Comparison of ENCODE assay signal across 11 mouse cellular contexts in genomic region chr11:52370135-52370452, GRCm38 (mm10). TPM values are rescaled to one million over a fixed set of nuclear protein-coding genes. Genes with fewer than 3 reads are reported as not detected.
DNase-seq lines count a peak whose midpoint lies in the region; ATAC-seq and TF ChIP-seq lines count a peak whose summit lies in the region.
"Had no signal": no experiment of that assay in that cellular context is flagged by ENCODE, and none has a peak within 500 bp of the region (broad histone marks: within the 10 kb centered on the region; RNA-seq: fewer than 3 reads in every experiment).

No protein-coding gene starts in this region.

- no peak for DNase-seq in kidney, adult 2 months
- DNase-seq in kidney, postnatal 25 days: no peak
- no peak for DNase-seq in neural tube, embryonic 10.5 days (ENCODE audit: extremely low spot score, low spot score)
- no peak for DNase-seq in hindbrain, postnatal 0 days (ENCODE audit: low spot score)
- DNase-seq in adipocyte (ENCODE audit: low spot score): no peak
- no peak for DNase-seq in B cell, adult 2 months
- DNase-seq: gastrocnemius, postnatal 10 days; liver, embryonic 13.5 days; thymus, postnatal 36 days had no signal

- H3K9ac ChIP-seq in neural tube, embryonic 13.5 days: no peak overlapping the region
- H3K9ac ChIP-seq in hindbrain, postnatal 0 days (replicated peaks; ENCODE audit: low read length): no peak overlapping the region
- H3K9ac ChIP-seq: liver, embryonic 13.5 days had no signal

- no peaks in the 10 kb centered on the region for H3K27me3 ChIP-seq in kidney, adult 2 months (replicated peaks; ENCODE audit: control insufficient read depth, insufficient read depth, low read length)
- H3K27me3 ChIP-seq in neural tube, embryonic 13.5 days: no peaks in the 10 kb centered on the region
- no peaks in the 10 kb centered on the region for H3K27me3 ChIP-seq in hindbrain, postnatal 0 days (ENCODE audit: insufficient read depth, low read length)
- H3K27me3 ChIP-seq: liver, embryonic 13.5 days had no signal

- no peak overlapping the region for H3K4me3 ChIP-seq in kidney, adult 2 months (ENCODE audit: insufficient read depth, low read depth, low read length)
- H3K4me3 ChIP-seq in neural tube, embryonic 13.5 days: no peak overlapping the region
- no peak overlapping the region for H3K4me3 ChIP-seq in hindbrain, postnatal 0 days (ENCODE audit: low read length)
- H3K4me3 ChIP-seq: liver, embryonic 13.5 days; myocyte had no signal

- WGBS in kidney, adult 2 months: 98% methylated on average over 2 of the region's 2 CpGs
- WGBS in neural tube, embryonic 13.5 days: 98% methylated on average over 2 of the region's 2 CpGs
- 84% methylated on average over 2 of the region's 2 CpGs for WGBS in hindbrain, postnatal 0 days

- H3K9me3 ChIP-seq in neural tube, embryonic 13.5 days: no peaks in the 10 kb centered on the region
- H3K9me3 ChIP-seq in hindbrain, postnatal 0 days (ENCODE audit: low read length): no peaks in the 10 kb centered on the region
- H3K9me3 ChIP-seq: liver, embryonic 13.5 days had no signal

- H3K4me1 ChIP-seq in kidney, adult 2 months (ENCODE audit: control insufficient read depth, insufficient read depth, low read length): peaks cover 28% of the 10 kb centered on the region
- peaks cover 42% of the 10 kb centered on the region for H3K4me1 ChIP-seq in neural tube, embryonic 13.5 days (replicated peaks)
- H3K4me1 ChIP-seq in hindbrain, postnatal 0 days (ENCODE audit: insufficient read depth, low read length): peaks cover 1% of the 10 kb centered on the region; the same call in 1 of the 2 replicates

- H3K4me2 ChIP-seq in neural tube, embryonic 13.5 days: no peak overlapping the region
- H3K4me2 ChIP-seq in hindbrain, postnatal 0 days (ENCODE audit: low read depth, low read length): no peak overlapping the region
- H3K4me2 ChIP-seq: liver, embryonic 13.5 days had no signal

- H3K36me3 ChIP-seq in kidney, adult 2 months (ENCODE audit: control insufficient read depth, insufficient read depth, low read length): peaks cover 1% of the 10 kb centered on the region; the same call in 1 of the 2 replicates
- H3K36me3 ChIP-seq in neural tube, embryonic 13.5 days: peaks cover 7% of the 10 kb centered on the region; the same call in 1 of the 2 replicates
- H3K36me3 ChIP-seq in hindbrain, postnatal 0 days (ENCODE audit: insufficient read depth, low read length): peaks cover 4% of the 10 kb centered on the region; the same call in 1 of the 2 replicates

- 0 out of 2 replicates have a peak, but pooled peaks have one; percentile 12 for TF ChIP-seq CTCF in kidney, adult 2 months (conservative IDR thresholded peaks at IDR 0.05; ENCODE audit: insufficient read depth, insufficient read length, low read depth, low read length)
- TF ChIP-seq CTCF in hindbrain, postnatal 0 days (IDR thresholded peaks at IDR 0.05; ENCODE audit: low read depth): 0 out of 2 replicates have a peak, but pooled peaks have one; percentile 12

- ATAC-seq in neural tube, embryonic 13.5 days (ENCODE audit: low read depth): no peak
- no peak for ATAC-seq in hindbrain, postnatal 0 days

- TF ChIP-seq POLR2A in kidney, adult 2 months (IDR thresholded peaks at IDR 0.05; ENCODE audit: low read depth, low read length): no peak

- 0 out of 2 replicates have a peak overlapping the region, but pooled peaks have one; percentile 13 for H3K27ac ChIP-seq in kidney, adult 2 months (ENCODE audit: insufficient read depth, low read depth, low read length)
- H3K27ac ChIP-seq in neural tube, embryonic 13.5 days (replicated peaks): peak overlapping the region; percentile 65
- peak overlapping the region; percentile 52 for H3K27ac ChIP-seq in hindbrain, postnatal 0 days
- H3K27ac ChIP-seq: liver, embryonic 13.5 days had no signal

RNA-seq across cellular contexts. Expression of gene Vdac1, which starts 9.4 kb away (rescaled TPM):
- polyA plus RNA-seq in kidney, adult 2 months (2012; rRNA removed): 259 and 341 TPM in 2 replicates
- 296 and 366 TPM in 2 replicates for polyA plus RNA-seq in neural tube, embryonic 13.5 days (2015; fragmentation: Nextera tagmentation; extraction: Ambion mirVana)
- total RNA-seq in hindbrain, postnatal 0 days (2014; rRNA removed): 276 and 314 TPM in 2 replicates
- polyA plus RNA-seq in hindbrain, postnatal 0 days (2015; fragmentation: Nextera tagmentation; extraction: Ambion mirVana): 437 and 441 TPM in 2 replicates

RNA-seq across cellular contexts. Expression of gene 9530068E07Rik, which starts 26.1 kb away (rescaled TPM):
- 219 and 245 TPM in 2 replicates for polyA plus RNA-seq in kidney, adult 2 months (2012; rRNA removed)
- 123 and 147 TPM in 2 replicates for polyA plus RNA-seq in neural tube, embryonic 13.5 days (2015; fragmentation: Nextera tagmentation; extraction: Ambion mirVana)
- 125 and 142 TPM in 2 replicates for total RNA-seq in hindbrain, postnatal 0 days (2014; rRNA removed)
- polyA plus RNA-seq in hindbrain, postnatal 0 days (2015; fragmentation: Nextera tagmentation; extraction: Ambion mirVana): 126 and 131 TPM in 2 replicates

Comparison
In these comparisons a context has a peak if more than half of its experiments do, and no peak if none do; other contexts are left out.
1. H3K27ac ChIP-seq: peak in every context shown above with its lines; median percentile 65 in neural tube, embryonic 13.5 days; 52 in hindbrain, postnatal 0 days; 13 in kidney, adult 2 months.